Comparison of ENCODE assay signal across 11 mouse cellular contexts in the genomic region with DNA sequence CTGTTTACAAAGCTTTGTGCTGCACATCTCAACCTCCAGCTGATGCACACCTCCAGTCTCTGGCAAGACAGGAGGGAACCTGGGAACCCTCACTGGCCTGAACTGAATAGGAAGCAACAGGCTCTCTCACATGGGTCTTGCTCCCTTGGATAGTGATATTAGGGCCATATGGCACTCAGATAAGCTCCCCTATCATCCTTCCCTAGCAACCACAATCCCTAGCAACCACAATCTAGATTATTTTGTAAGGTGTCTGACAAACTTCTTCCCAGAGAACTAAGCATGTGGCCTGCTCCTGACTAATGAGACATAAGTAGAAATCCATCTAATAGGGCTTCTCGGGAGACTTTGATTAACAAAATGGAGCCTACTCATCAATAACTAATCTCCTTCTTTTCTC.
"Had no signal": no experiment of that assay in that cellular context is flagged by ENCODE, and none has a peak within 500 bp of the region (broad histone marks: within the 10 kb centered on the region; RNA-seq: fewer than 3 reads in every experiment).

No protein-coding gene starts in this region.

- DNase-seq: right cerebral cortex, adult 18-20 months; right cerebral cortex, postnatal 14 days; right cerebral cortex, postnatal 25 days; right cerebral cortex, postnatal 4 days; spleen, adult 18-20 months; thymus, adult 18-20 months; thymus, adult 2 months; thymus, postnatal 14 days; thymus, postnatal 25 days; thymus, postnatal 36 days; thymus, postnatal 4 days had no signal
